Mouse (Mus musculus): ENCODE results near the gene Med27.

GRCm38 (mm10) chr2:29563986-29564385 lies 217.4 kb downstream of the Med27 start:
- TF ChIP-seq EP300 (IDR thresholded peaks at IDR 0.05; ENCODE audit: insufficient read depth, low read depth, low read length): no peak
- no peak for TF ChIP-seq CTCF (IDR thresholded peaks at IDR 0.05; ENCODE audit: low read depth, low read length)
- TF ChIP-seq POLR2A (IDR thresholded peaks at IDR 0.05; ENCODE audit: insufficient read depth, low read length): no peak
